Mouse (Mus musculus) forebrain, embryonic 12.5 days (tissue): ENCODE data around the gene Rfng. TPM values are rescaled to one million over a fixed set of nuclear protein-coding genes. Genes with fewer than 3 reads are reported as not detected.
"Not testable (repeated sequence)": the region's sequence is repeated elsewhere in the genome, so short reads cannot be mapped to it uniquely, and the experiment has no call there.

Experiments
- ATAC-seq: fragments of 200-750 bp; cut with Nextera tagmentation; 2 replicates; pipeline ENCODE4 v1.8.0; 2017; ENCODE audit warnings: moderate TSS enrichment; ENCODE audit not compliant: low FRiP score
- H3K27ac ChIP-seq: fragments of 300-500 bp; sonication (generic); 2 replicates; pipeline ENCODE4 v1.5.1; 2016; ENCODE audit warnings: mild to moderate bottlenecking
- H3K27me3 ChIP-seq: fragments of 300-500 bp; sonication (generic); 2 replicates; pipeline ENCODE4 v1.6.1; 2016; ENCODE audit warnings: mild to moderate bottlenecking
- H3K36me3 ChIP-seq: fragments of 300-500 bp; sonication (generic); replicated peaks from 2 replicates; pipeline ENCODE4 v1.6.1; 2016; ENCODE audit warnings: mild to moderate bottlenecking
- H3K4me1 ChIP-seq: fragments of 300-500 bp; sonication (generic); 2 replicates; pipeline ENCODE4 v1.6.1; 2016
- H3K4me2 ChIP-seq: fragments of 300-500 bp; sonication (generic); 2 replicates; pipeline ENCODE4 v1.6.1; 2016; ENCODE audit warnings: mild to moderate bottlenecking, moderate library complexity
- H3K4me3 ChIP-seq: fragments of 300-500 bp; sonication (generic); replicated peaks from 2 replicates; pipeline ENCODE4 v1.5.1; 2016; ENCODE audit warnings: mild to moderate bottlenecking
- H3K9ac ChIP-seq: fragments of 300-500 bp; sonication (generic); 2 replicates; pipeline ENCODE4 v1.6.1; 2016; ENCODE audit warnings: mild to moderate bottlenecking
- H3K9me3 ChIP-seq: fragments of 300-500 bp; sonication (generic); 2 replicates; pipeline ENCODE4 v1.6.1; 2016
- WGBS: fragments of 180-500 bp; shearing (Covaris S2); methylation state at CpG from one replicate; pipeline ENCODE4 v1.1.7; 2016; 5-methylcytosine and 5-hydroxymethylcytosine counted together
- polyA plus RNA-seq: library from polyadenylated mRNA; unstranded; fragments of >200 nt; fragmentation: Nextera tagmentation; extraction: Ambion mirVana; gene quantifications from 2 replicates; pipeline ENCODE4 v1.2.1, GENCODE M21; 2016

Rfng gene
- polyA plus RNA-seq, 1 experiment from 2014 or later, result 58.1 TPM

GRCm38 (mm10) chr11:120804274-120804673 is 20.3 kb upstream of the Rfng start:
- peaks cover 44% of the 10 kb centered on the region for H3K36me3 ChIP-seq
- no peaks in the 10 kb centered on the region for H3K9me3 ChIP-seq
- no peak for ATAC-seq
- H3K4me3 ChIP-seq, result no peak overlapping the region
- 79% methylated on average over 7 of the region's 7 CpGs for WGBS
- H3K9ac ChIP-seq, result no peak overlapping the region
- H3K4me1 ChIP-seq, result peaks cover 10% of the 10 kb centered on the region
- no peak overlapping the region for H3K4me2 ChIP-seq
- no peak overlapping the region for H3K27ac ChIP-seq
- H3K27me3 ChIP-seq, result no peaks in the 10 kb centered on the region

GRCm38 (mm10) chr11:120800061-120800904 is 16.3 kb upstream of the Rfng start:
- ATAC-seq, result peak; percentile 62; the same call in 1 of the 2 replicates
- Histone ChIP-seq H3K27me3 (no peaks in the 10 kb centered on the region), H3K9me3 (no peaks in the 10 kb centered on the region), H3K4me3 (no peak overlapping the region), H3K4me1 (peaks cover 19% of the 10 kb centered on the region), H3K36me3 (peaks cover 4% of the 10 kb centered on the region), H3K27ac (peak overlapping the region; percentile 42; the same call in 1 of the 2 replicates), H3K4me2 (no peak overlapping the region; the same call in 1 of the 2 replicates), H3K9ac (no peak overlapping the region; the same call in 1 of the 2 replicates)
- 15% methylated on average over 10 of the region's 10 CpGs for WGBS

DNA sequence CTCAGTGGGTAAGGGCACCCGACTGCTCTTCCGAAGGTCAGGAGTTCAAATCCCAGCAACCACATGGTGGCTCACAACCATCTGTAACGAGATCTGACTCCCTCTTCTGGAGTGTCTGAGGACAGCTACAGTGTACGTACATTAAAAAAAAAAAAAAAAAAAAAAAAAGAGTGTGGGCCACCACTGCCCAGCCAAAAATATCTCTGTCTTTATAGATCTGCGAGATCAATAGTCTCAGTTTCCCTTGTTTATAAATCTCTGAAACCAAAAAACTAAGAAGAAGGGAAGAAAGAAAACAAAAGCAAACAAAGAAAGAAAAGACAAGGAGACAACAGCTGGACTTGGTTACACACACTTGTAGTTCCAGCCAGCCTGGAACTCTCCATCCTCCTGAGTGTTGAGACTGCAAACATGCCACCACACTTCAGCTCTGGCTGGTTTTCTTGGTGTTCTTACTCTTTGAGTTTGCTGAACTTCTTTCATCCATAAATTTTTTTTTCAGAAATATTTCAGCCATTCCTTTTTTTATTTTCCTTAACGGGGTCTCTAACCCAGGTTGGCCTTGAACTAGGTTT is 15.4 kb upstream of the Rfng start:
- Histone ChIP-seq H3K4me1 (peaks cover 28% of the 10 kb centered on the region), H3K27ac (no peak overlapping the region), H3K9me3 (no peaks in the 10 kb centered on the region), H3K4me2 (no peak overlapping the region), H3K9ac (no peak overlapping the region), H3K36me3 (peaks cover 3% of the 10 kb centered on the region; the same call in 1 of the 2 replicates), H3K27me3 (no peaks in the 10 kb centered on the region), H3K4me3 (no peak overlapping the region)
- WGBS, result 83% methylated on average over 6 of the region's 6 CpGs
- no peak for ATAC-seq

- Histone ChIP-seq H3K27me3 (no peaks in the 10 kb centered on the region), H3K9me3 (no peaks in the 10 kb centered on the region), H3K4me3 (no peak overlapping the region), H3K27ac (no peak overlapping the region), H3K4me1 (peaks cover 31% of the 10 kb centered on the region), H3K9ac (no peak overlapping the region), H3K4me2 (no peak overlapping the region), H3K36me3 (peaks cover 13% of the 10 kb centered on the region; the same call in 1 of the 2 replicates)
- ATAC-seq, result no peak
- 93% methylated on average over 3 of the region's 3 CpGs for WGBS
Observed at GRCm38 (mm10) chr11:120798244-120798643, 14.2 kb upstream of the Rfng start.

DNA sequence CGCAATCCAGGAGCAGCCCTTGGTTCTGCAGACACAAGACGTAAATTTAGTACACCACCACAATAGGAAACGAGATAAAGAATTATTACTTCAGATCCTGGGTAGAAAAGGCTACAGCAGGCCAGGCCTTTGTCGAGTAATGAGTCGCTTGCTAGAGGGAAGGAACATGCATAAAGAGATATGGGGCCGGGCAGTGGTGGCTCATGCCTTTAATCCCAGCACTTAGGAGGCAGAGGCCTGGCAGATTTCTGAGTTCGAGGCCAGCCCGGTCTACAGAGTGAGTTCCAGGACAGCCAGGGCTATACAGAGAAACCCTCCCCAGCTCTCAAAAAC is 12.6 kb upstream of the Rfng start:
- Histone ChIP-seq H3K9ac (peak overlapping the region; percentile 38), H3K9me3 (no peaks in the 10 kb centered on the region), H3K4me1 (peaks cover 31% of the 10 kb centered on the region), H3K4me2 (peak overlapping the region; percentile 99), H3K27me3 (no peaks in the 10 kb centered on the region), H3K4me3 (peak overlapping the region; percentile 98), H3K27ac (peak overlapping the region; percentile 75), H3K36me3 (peaks cover 30% of the 10 kb centered on the region)
- 23% methylated on average over 8 of the region's 8 CpGs for WGBS
- ATAC-seq, result peak; percentile 54; the same call in 1 of the 2 replicates

GRCm38 (mm10) chr11:120795756-120796613 is 12.0 kb upstream of the Rfng start, which contains the start of gene Dus1l:
Dus1l (minus strand) TSS chr11:120796403.
- Histone ChIP-seq H3K4me2 (peak within 1 kb of the TSS; percentile 99), H3K4me3 (peak within 1 kb of the TSS; percentile 98), H3K9ac (peak within 1 kb of the TSS; percentile 95), H3K27ac (peak within 1 kb of the TSS; percentile 75), H3K4me1 (peaks cover 31% of the 10 kb centered on the region), H3K9me3 (no peaks in the 10 kb centered on the region), H3K27me3 (no peaks in the 10 kb centered on the region), H3K36me3 (peaks cover 36% of the 10 kb centered on the region)
- WGBS, result 3% methylated on average over 59 of the region's 59 CpGs
- ATAC-seq, result peak; percentile 89

- H3K4me2 ChIP-seq, result no peak overlapping the region
- no peak overlapping the region for H3K27ac ChIP-seq
- H3K27me3 ChIP-seq, result no peaks in the 10 kb centered on the region
- H3K9ac ChIP-seq, result no peak overlapping the region
- H3K4me1 ChIP-seq, result peaks cover 21% of the 10 kb centered on the region
- H3K36me3 ChIP-seq, result peaks cover 67% of the 10 kb centered on the region
- H3K4me3 ChIP-seq, result no peak overlapping the region
- WGBS, result 92% methylated on average over 9 of the region's 9 CpGs
- H3K9me3 ChIP-seq, result no peaks in the 10 kb centered on the region
- no peak for ATAC-seq
Observed at GRCm38 (mm10) chr11:120792652-120793051, 8.6 kb upstream of the Rfng start.

- H3K9ac ChIP-seq, result no peak overlapping the region
- WGBS, result 83% methylated on average over 3 of the region's 3 CpGs
- H3K36me3 ChIP-seq, result peaks cover 87% of the 10 kb centered on the region
- H3K4me2 ChIP-seq, result no peak overlapping the region
- ATAC-seq, result no peak
- peaks cover 17% of the 10 kb centered on the region for H3K4me1 ChIP-seq
- no peaks in the 10 kb centered on the region for H3K9me3 ChIP-seq
- H3K27me3 ChIP-seq, result no peaks in the 10 kb centered on the region
- no peak overlapping the region for H3K4me3 ChIP-seq
- no peak overlapping the region for H3K27ac ChIP-seq
Observed at GRCm38 (mm10) chr11:120789810-120790209, 5.8 kb upstream of the Rfng start.

- H3K9ac ChIP-seq, result no peak overlapping the region
- no peaks in the 10 kb centered on the region for H3K9me3 ChIP-seq
- H3K4me3 ChIP-seq, result 0 out of 2 replicates have a peak overlapping the region, but pooled peaks have one; percentile 5
- no peak overlapping the region for H3K4me2 ChIP-seq
- peaks cover 83% of the 10 kb centered on the region for H3K36me3 ChIP-seq
- no peak overlapping the region for H3K27ac ChIP-seq
- no peaks in the 10 kb centered on the region for H3K27me3 ChIP-seq
- H3K4me1 ChIP-seq, result peaks cover 15% of the 10 kb centered on the region
- 84% methylated on average over 4 of the region's 4 CpGs for WGBS
- ATAC-seq, result no peak
Observed at GRCm38 (mm10) chr11:120789355-120789754, 5.3 kb upstream of the Rfng start.

DNA sequence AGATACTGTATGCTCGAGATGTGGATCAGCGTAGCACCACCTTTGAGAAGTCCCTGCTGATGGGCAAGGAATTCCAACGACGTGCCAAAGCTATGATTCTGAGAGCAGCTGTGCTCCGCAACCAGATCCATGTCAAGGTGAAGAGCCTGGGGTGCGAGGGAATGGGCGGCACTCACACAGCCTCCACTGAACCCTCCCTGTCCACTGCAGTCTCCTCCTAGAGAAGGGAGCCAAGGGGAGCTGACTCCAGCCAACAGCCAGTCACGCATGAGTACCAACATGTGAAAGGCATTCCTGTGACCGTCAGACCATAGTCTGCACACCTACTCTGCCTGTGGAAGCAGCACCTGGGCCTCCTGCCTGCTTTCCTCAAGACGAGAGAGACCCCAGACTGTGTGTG is 4.5 kb upstream of the Rfng start:
- H3K4me3 ChIP-seq, H3K9me3 ChIP-seq, H3K27me3 ChIP-seq, H3K27ac ChIP-seq, ATAC-seq, H3K4me2 ChIP-seq, H3K9ac ChIP-seq: not testable (repeated sequence)
- 88% methylated on average over 9 of the region's 10 CpGs for WGBS
- Histone ChIP-seq H3K4me1 (peaks cover 15% of the 10 kb centered on the region), H3K36me3 (peaks cover 75% of the 10 kb centered on the region)

DNA sequence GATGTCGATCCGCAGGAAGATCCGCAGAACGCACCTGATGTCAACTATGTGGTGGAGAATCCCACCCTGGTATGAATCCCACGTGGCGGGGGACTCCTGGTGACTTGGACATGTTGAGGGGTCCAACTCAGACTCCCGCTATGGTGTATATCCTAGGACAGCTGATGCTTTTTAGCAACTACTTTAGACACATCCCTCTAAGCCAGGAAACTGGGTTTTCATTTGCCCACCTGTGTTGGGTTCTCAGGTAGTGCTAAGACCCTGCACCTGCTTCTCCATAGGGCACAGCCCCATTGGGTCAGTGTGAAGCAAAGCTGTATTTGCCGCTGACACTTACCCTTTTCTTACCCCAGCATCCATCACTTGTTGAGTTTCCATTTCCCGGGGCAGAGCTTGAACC is 1.1 kb upstream of the Rfng start:
- peak overlapping the region; percentile 100 for H3K4me3 ChIP-seq
- no peaks in the 10 kb centered on the region for H3K9me3 ChIP-seq
- H3K9ac ChIP-seq, result peak overlapping the region; percentile 95
- H3K27ac ChIP-seq, result peak overlapping the region; percentile 73; the same call in 1 of the 2 replicates
- H3K36me3 ChIP-seq, result peaks cover 60% of the 10 kb centered on the region
- H3K27me3 ChIP-seq, result no peaks in the 10 kb centered on the region; the same call in 1 of the 2 replicates
- whole genome bisulfite sequencing, result 41% methylated on average over 9 of the region's 9 CpGs
- no peak for ATAC-seq
- peaks cover 27% of the 10 kb centered on the region for H3K4me1 ChIP-seq
- peak overlapping the region; percentile 99 for H3K4me2 ChIP-seq
